Mouse (Mus musculus) thymus, adult 2 months (tissue): ENCODE results near the gene Gcsh.

Experiments used
- CTCF ChIP-seq: fragments of 200-500 bp; IDR thresholded peaks from 2 replicates; pipeline ENCODE4 v1.5.1; 2012; ENCODE audit warnings: mild to moderate bottlenecking, control low read depth, low read length, moderate library complexity, borderline replicate concordance; ENCODE audit not compliant: control insufficient read depth, poor library complexity, insufficient read depth; ENCODE audit errors: extremely low read depth
- POLR2A ChIP-seq: fragments of 200-500 bp; IDR thresholded peaks from 2 replicates; pipeline ENCODE4 v1.6.1; 2012; ENCODE audit warnings: mild to moderate bottlenecking, low read length, control low read depth, moderate library complexity; ENCODE audit not compliant: control insufficient read depth, poor library complexity, insufficient read depth; ENCODE audit errors: extremely low read depth

GRCm38 (mm10) chr8:116942284-116943058 lies 50.9 kb downstream of the Gcsh start:
- TF ChIP-seq CTCF (no peak), POLR2A (no peak)
